Mouse (Mus musculus): ENCODE measurements at regions not wholly inside any gene's neighbourhood (a gene's known extent, or its start where the extent isn't known, plus 50 kb on each side); places are given as distances from the start of the nearest gene placed in this dataset.

DNA sequence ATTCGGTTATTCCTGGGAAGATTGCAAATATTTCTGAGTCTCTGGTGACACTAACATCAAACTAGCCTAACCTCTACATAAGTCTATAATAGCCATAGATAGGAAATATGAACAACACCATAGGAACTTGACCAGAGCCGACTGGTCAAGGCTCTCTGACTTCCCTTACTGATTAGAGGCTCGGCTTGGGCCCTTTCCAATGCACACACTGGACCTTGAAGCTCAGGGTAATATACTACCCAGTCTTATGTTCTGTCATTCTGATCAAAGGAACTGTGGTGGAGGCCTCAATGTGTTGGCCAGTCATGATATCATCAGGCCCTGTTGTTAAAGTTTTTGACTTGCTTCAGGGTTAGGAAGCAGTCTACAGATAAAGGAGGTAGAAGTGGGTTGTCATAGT lies 243.8 kb upstream of the Rora start:
- Histone ChIP-seq H3K27me3 (replicated peaks; ENCODE audit: control insufficient read depth, insufficient read depth, low read length) (no peaks in the 10 kb centered on the region), H3K4me3 (ENCODE audit: insufficient read depth, low read depth, low read length) (no peak overlapping the region), H3K27ac (ENCODE audit: insufficient read depth, low read depth, low read length) (no peak overlapping the region), H3K4me1 (ENCODE audit: control insufficient read depth, insufficient read depth, low read length) (no peaks in the 10 kb centered on the region), H3K36me3 (ENCODE audit: control insufficient read depth, insufficient read depth, low read length) (no peaks in the 10 kb centered on the region)
- no peak for TF ChIP-seq CTCF (conservative IDR thresholded peaks at IDR 0.05; ENCODE audit: insufficient read depth, insufficient read length, low read depth, low read length)
- TF ChIP-seq POLR2A (IDR thresholded peaks at IDR 0.05; ENCODE audit: low read depth, low read length) = no peak
- 74% methylated on average over 3 of the region's 3 CpGs for whole genome bisulfite sequencing
- no peak for DNase-seq

DNA sequence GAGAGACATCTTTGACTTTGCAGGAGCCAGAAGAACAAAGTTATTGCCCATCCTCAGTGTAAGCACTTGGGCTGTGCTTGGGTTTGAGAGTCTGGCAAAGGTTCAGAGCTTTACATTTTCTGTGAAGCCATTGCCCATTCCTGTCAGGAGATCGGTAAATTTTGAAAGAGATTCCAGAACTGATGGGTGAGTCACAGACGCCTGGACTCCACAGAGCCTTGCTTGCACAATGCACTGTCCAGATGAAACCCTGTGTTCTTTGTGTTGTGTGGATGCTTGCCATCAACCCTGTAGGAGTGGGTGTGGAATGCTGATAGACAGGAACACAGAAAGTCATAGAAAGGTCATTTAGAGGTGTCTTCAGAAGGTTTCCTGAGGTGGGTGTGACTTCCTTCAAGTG lies 227.3 kb upstream of the Rora start:
- TF ChIP-seq POLR2A (IDR thresholded peaks at IDR 0.05; ENCODE audit: low read depth, low read length) = no peak
- no peak for TF ChIP-seq CTCF (conservative IDR thresholded peaks at IDR 0.05; ENCODE audit: insufficient read depth, insufficient read length, low read depth, low read length)
- H3K4me1 ChIP-seq (ENCODE audit: control insufficient read depth, insufficient read depth, low read length) = no peaks in the 10 kb centered on the region
- no peaks in the 10 kb centered on the region for H3K27me3 ChIP-seq (replicated peaks; ENCODE audit: control insufficient read depth, insufficient read depth, low read length)
- no peaks in the 10 kb centered on the region for H3K36me3 ChIP-seq (ENCODE audit: control insufficient read depth, insufficient read depth, low read length)
- no peak for DNase-seq
- H3K4me3 ChIP-seq (ENCODE audit: insufficient read depth, low read depth, low read length) = no peak overlapping the region
- no peak overlapping the region for H3K27ac ChIP-seq (ENCODE audit: insufficient read depth, low read depth, low read length)
- WGBS = 75% methylated on average over 2 of the region's 2 CpGs

DNA sequence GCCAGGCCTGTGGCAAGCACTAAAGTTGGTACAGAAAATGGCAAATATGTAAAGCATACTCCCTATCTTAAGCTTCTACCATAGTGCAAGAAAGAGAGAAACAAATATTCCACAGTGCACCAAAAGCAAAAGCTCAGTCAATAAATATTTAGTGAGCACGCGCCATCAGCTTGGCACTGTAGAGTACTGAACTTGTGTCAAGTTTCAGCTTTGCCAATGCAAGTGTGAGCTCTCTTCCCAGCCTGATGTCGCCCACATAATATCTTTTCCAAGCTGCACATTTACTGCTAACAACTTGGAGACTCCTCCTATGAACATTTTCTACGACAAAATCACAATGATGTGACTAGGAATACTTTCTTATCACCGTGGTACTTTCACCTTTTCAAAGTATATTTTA lies 190.8 kb upstream of the Rora start:
- 93% methylated on average over 5 of the region's 5 CpGs for WGBS
- Histone ChIP-seq H3K27ac (ENCODE audit: insufficient read depth, low read depth, low read length) (no peak overlapping the region), H3K4me3 (ENCODE audit: insufficient read depth, low read depth, low read length) (no peak overlapping the region), H3K36me3 (ENCODE audit: control insufficient read depth, insufficient read depth, low read length) (no peaks in the 10 kb centered on the region), H3K27me3 (replicated peaks; ENCODE audit: control insufficient read depth, insufficient read depth, low read length) (no peaks in the 10 kb centered on the region), H3K4me1 (ENCODE audit: control insufficient read depth, insufficient read depth, low read length) (no peaks in the 10 kb centered on the region)
- no peak for TF ChIP-seq CTCF (conservative IDR thresholded peaks at IDR 0.05; ENCODE audit: insufficient read depth, insufficient read length, low read depth, low read length)
- no peak for TF ChIP-seq POLR2A (IDR thresholded peaks at IDR 0.05; ENCODE audit: low read depth, low read length)
- no peak for DNase-seq

DNA sequence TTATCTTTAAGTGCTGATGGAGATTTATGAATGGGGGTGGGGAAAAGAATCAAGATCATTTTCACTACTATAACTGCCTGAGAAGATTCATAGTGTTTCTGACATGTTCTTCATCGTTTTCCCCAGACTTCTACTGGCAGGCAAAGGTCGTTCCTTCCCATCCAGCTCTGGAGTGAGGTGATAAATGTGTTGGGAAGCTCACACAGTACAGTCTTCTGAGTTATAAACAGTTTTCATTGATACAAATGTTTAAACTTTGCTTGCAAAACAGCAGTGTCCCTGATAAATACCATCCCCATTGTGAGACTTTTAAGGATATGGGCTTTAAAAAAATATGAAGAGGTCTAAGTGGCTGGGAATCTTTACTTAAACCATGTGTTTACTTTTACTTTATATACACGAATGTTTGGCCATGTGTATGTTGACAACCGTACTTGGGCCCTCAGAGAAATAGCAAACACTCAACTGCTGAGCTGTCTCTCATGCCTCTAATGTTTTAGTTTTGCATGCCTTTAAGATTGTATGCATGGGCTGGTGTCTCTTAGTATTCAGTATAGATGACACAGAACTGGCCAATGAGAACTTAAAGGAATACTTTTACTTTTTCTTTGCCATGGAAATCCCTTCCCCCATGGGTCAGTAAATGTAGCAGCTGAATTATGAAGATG lies 189.8 kb upstream of the Rora start:
- Histone ChIP-seq H3K27ac (ENCODE audit: insufficient read depth, low read depth, low read length) (no peak overlapping the region), H3K4me3 (ENCODE audit: insufficient read depth, low read depth, low read length) (no peak overlapping the region), H3K27me3 (replicated peaks; ENCODE audit: control insufficient read depth, insufficient read depth, low read length) (no peaks in the 10 kb centered on the region), H3K36me3 (ENCODE audit: control insufficient read depth, insufficient read depth, low read length) (no peaks in the 10 kb centered on the region), H3K4me1 (ENCODE audit: control insufficient read depth, insufficient read depth, low read length) (no peaks in the 10 kb centered on the region)
- 63% methylated on average over 4 of the region's 4 CpGs for WGBS
- TF ChIP-seq POLR2A (IDR thresholded peaks at IDR 0.05; ENCODE audit: low read depth, low read length) (no peak), CTCF (conservative IDR thresholded peaks at IDR 0.05; ENCODE audit: insufficient read depth, insufficient read length, low read depth, low read length) (no peak)
- DNase-seq = no peak

DNA sequence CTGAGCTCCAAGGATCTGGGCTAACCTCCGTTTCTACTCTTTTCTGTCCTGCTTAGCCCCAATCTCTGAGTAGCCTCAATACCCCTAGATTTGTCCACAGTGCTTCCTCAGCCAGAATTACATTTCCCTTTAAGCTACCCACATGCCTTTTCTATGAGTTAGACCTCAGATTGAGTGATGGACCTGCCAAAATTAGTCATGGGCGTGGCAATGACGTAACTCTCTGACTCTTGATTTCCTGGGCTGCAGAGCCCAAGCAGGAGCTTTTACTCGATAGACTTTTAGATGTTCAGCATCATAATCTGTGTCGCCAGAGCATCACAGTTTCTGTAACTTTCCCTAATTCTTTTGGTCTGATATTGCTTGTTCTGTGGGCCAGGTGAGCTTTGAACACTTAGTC lies 186.9 kb upstream of the Rora start:
- WGBS = 77% methylated on average over 5 of the region's 5 CpGs
- DNase-seq = no peak
- no peaks in the 10 kb centered on the region for H3K4me1 ChIP-seq (ENCODE audit: control insufficient read depth, insufficient read depth, low read length)
- no peak for TF ChIP-seq CTCF (conservative IDR thresholded peaks at IDR 0.05; ENCODE audit: insufficient read depth, insufficient read length, low read depth, low read length)
- TF ChIP-seq POLR2A (IDR thresholded peaks at IDR 0.05; ENCODE audit: low read depth, low read length) = no peak
- H3K27ac ChIP-seq (ENCODE audit: insufficient read depth, low read depth, low read length) = no peak overlapping the region
- H3K4me3 ChIP-seq (ENCODE audit: insufficient read depth, low read depth, low read length) = no peak overlapping the region
- H3K27me3 ChIP-seq (replicated peaks; ENCODE audit: control insufficient read depth, insufficient read depth, low read length) = no peaks in the 10 kb centered on the region
- H3K36me3 ChIP-seq (ENCODE audit: control insufficient read depth, insufficient read depth, low read length) = no peaks in the 10 kb centered on the region

DNA sequence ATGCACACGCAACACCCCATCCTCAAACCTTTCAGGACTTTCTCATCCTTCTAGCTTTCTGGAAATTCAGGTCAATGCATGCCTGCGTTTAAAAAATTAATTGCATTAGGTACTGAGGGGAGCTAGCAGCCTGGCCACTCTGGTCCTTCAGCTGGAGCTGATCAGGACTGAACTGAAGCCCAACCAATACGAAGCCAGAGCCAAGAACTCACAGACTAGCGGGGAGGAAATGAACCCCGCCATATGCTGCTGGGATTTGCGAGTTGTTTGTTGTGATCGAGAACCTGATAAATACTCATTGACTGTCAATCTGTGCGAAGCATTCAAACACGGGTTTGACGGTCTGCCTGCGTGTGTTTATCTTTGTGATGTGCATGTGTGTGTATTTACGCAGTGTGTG lies 177.2 kb upstream of the Rora start:
- no peaks in the 10 kb centered on the region for H3K27me3 ChIP-seq (replicated peaks; ENCODE audit: control insufficient read depth, insufficient read depth, low read length)
- no peaks in the 10 kb centered on the region for H3K36me3 ChIP-seq (ENCODE audit: control insufficient read depth, insufficient read depth, low read length)
- no peak overlapping the region for H3K27ac ChIP-seq (ENCODE audit: insufficient read depth, low read depth, low read length)
- 88% methylated on average over 12 of the region's 12 CpGs for WGBS
- H3K4me3 ChIP-seq (ENCODE audit: insufficient read depth, low read depth, low read length) = no peak overlapping the region
- TF ChIP-seq POLR2A (IDR thresholded peaks at IDR 0.05; ENCODE audit: low read depth, low read length) = no peak
- TF ChIP-seq CTCF (conservative IDR thresholded peaks at IDR 0.05; ENCODE audit: insufficient read depth, insufficient read length, low read depth, low read length) = no peak
- DNase-seq = no peak
- H3K4me1 ChIP-seq (ENCODE audit: control insufficient read depth, insufficient read depth, low read length) = no peaks in the 10 kb centered on the region

DNA sequence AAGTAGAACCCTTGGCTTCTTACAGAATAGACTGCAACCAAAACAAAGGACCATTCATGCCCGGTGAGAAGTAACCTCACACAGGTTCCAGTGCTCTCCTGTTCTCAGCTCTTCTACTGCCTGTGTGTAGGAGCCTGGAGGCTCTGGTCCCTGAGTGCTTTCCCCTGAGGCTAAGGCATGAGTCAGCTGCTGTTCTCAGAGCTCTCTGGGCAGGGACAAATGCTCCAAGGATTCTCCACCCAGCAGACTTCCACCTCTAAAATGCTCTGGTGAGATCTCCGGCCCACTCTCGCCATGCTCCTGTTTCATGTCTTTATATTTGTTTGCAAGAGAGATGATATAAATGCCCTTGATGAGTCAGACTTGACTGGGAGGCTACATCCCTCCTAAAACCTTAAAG lies 176.1 kb upstream of the Rora start:
- H3K4me3 ChIP-seq (ENCODE audit: insufficient read depth, low read depth, low read length) = no peak overlapping the region
- no peaks in the 10 kb centered on the region for H3K27me3 ChIP-seq (replicated peaks; ENCODE audit: control insufficient read depth, insufficient read depth, low read length)
- H3K27ac ChIP-seq (ENCODE audit: insufficient read depth, low read depth, low read length) = no peak overlapping the region
- H3K4me1 ChIP-seq (ENCODE audit: control insufficient read depth, insufficient read depth, low read length) = no peaks in the 10 kb centered on the region
- DNase-seq = no peak
- WGBS = 82% methylated on average over 3 of the region's 3 CpGs
- TF ChIP-seq POLR2A (IDR thresholded peaks at IDR 0.05; ENCODE audit: low read depth, low read length) = no peak
- TF ChIP-seq CTCF (conservative IDR thresholded peaks at IDR 0.05; ENCODE audit: insufficient read depth, insufficient read length, low read depth, low read length) = no peak
- H3K36me3 ChIP-seq (ENCODE audit: control insufficient read depth, insufficient read depth, low read length) = no peaks in the 10 kb centered on the region
